In genomic region chr19:32616646-32617045, GRCm38 (mm10) we compare ENCODE assay signal across 18 mouse cellular contexts.
DNase-seq lines count a peak whose midpoint lies in the region.
"Had no signal": no experiment of that assay in that cellular context is flagged by ENCODE, and none has a peak within 500 bp of the region (broad histone marks: within the 10 kb centered on the region; RNA-seq: fewer than 3 reads in every experiment).

No protein-coding gene starts in this region.

- peak; percentile 5 to 40 for DNase-seq in frontal cortex, postnatal 36 days (ENCODE audit: low spot score in 2 of 2)
- no peak for DNase-seq in frontal cortex, postnatal 25 days (ENCODE audit: low spot score in 2 of 2)
- peak; percentile 15 for DNase-seq in right cerebral cortex, adult 18-20 months
- no peak for DNase-seq in right cerebral cortex, postnatal 4 days
- peak; percentile 56 for DNase-seq in brain, adult 2 months (ENCODE audit: low read depth, low spot score)
- DNase-seq in telencephalon, adult 2 months (ENCODE audit: low read depth, low spot score) = peak; percentile 11
- DNase-seq in spleen, adult 12 weeks (ENCODE audit: low spot score) = no peak
- DNase-seq in testis, postnatal 10 days (ENCODE audit: low spot score) = no peak
- DNase-seq: adrenal gland, adult 2 months; adrenal gland, adult 8-10 months; adrenal gland, postnatal 10 days; adrenal gland, postnatal 14 days; adrenal gland, postnatal 25 days; adrenal gland, postnatal 36 days; B cell, adult 2 months; cerebellum, adult 11 months; cerebellum, adult 11-12 months; cerebellum, adult 18-20 months had no signal

Comparison
In these comparisons a context has a peak if more than half of its experiments do, and no peak if none do; other contexts are left out.
1. DNase-seq: peak in frontal cortex, postnatal 36 days (2 of 2), right cerebral cortex, adult 18-20 months (single experiment), brain, adult 2 months (single experiment) and telencephalon, adult 2 months (single experiment); none in frontal cortex, postnatal 25 days (0 of 2), right cerebral cortex, postnatal 4 days (single experiment), spleen, adult 12 weeks (single experiment) and testis, postnatal 10 days (single experiment).